ENCODE assay signal across 10 mouse cellular contexts in genomic region chr8:94733821-94734465, GRCm38 (mm10). TPM values are rescaled to one million over a fixed set of nuclear protein-coding genes. Genes with fewer than 3 reads are reported as not detected.
DNase-seq lines count a peak whose midpoint lies in the region; ATAC-seq lines count a peak whose summit lies in the region.
"Had no signal": no experiment of that assay in that cellular context is flagged by ENCODE, and none has a peak within 500 bp of the region (broad histone marks: within the 10 kb centered on the region; RNA-seq: fewer than 3 reads in every experiment).

No protein-coding gene starts in this region.

- peak overlapping the region; percentile 97 for H3K27ac ChIP-seq in liver, embryonic 13.5 days
- H3K27ac ChIP-seq: hindbrain, embryonic 10.5 days had no signal

- H3K4me1 ChIP-seq in liver, embryonic 13.5 days (replicated peaks) = peaks cover 78% of the 10 kb centered on the region
- H3K4me1 ChIP-seq: hindbrain, embryonic 10.5 days had no signal

- H3K27me3 ChIP-seq in liver, embryonic 13.5 days = no peaks in the 10 kb centered on the region

- H3K36me3 ChIP-seq in liver, embryonic 13.5 days = no peaks in the 10 kb centered on the region
- H3K36me3 ChIP-seq: hindbrain, embryonic 10.5 days had no signal

- ATAC-seq in liver, embryonic 13.5 days (ENCODE audit: low read depth) = peak; percentile 97

- DNase-seq in layer of hippocampus, adult 9-11 months = peak; percentile 16
- no peak for DNase-seq in layer of hippocampus, adult 11-12 months (ENCODE audit: low spot score)
- peak; percentile 23 for DNase-seq in brain, adult 2 months (ENCODE audit: low read depth, low spot score)
- peak; percentile 86 for DNase-seq in liver, embryonic 13.5 days
- DNase-seq in spleen, postnatal 14 days (ENCODE audit: low spot score in 2 of 2) = peak; percentile 63 to 75
- no peak for DNase-seq in urinary bladder, adult 2 months (ENCODE audit: low spot score)
- no peak for DNase-seq in layer of hippocampus, postnatal 10 days (ENCODE audit: low spot score in 2 of 2)
- no peak for DNase-seq in gastrocnemius, postnatal 10 days

- peak overlapping the region; percentile 62 for H3K4me2 ChIP-seq in liver, embryonic 13.5 days

- no peaks in the 10 kb centered on the region for H3K9me3 ChIP-seq in liver, embryonic 13.5 days (replicated peaks)
- H3K9me3 ChIP-seq: hindbrain, embryonic 10.5 days had no signal

- peak overlapping the region; percentile 65 for H3K9ac ChIP-seq in liver, embryonic 13.5 days

- WGBS in liver, embryonic 13.5 days (ENCODE audit: insufficient replicate concordance) = 33% methylated on average over 5 of the region's 5 CpGs

- H3K4me3 ChIP-seq in liver, embryonic 13.5 days (replicated peaks) = peak overlapping the region; percentile 25
- H3K4me3 ChIP-seq: hindbrain, embryonic 10.5 days had no signal

RNA-seq across cellular contexts. Expression of gene Ccl22, which starts 11.4 kb away (rescaled TPM):
- 0.24 and 0.27 TPM in 2 replicates for polyA plus RNA-seq in liver, embryonic 13.5 days (2015; fragmentation: Nextera tagmentation; extraction: Ambion mirVana)
- 1.6 and 2.3 TPM in 2 replicates for polyA plus RNA-seq in urinary bladder, adult 2 months (2012; rRNA removed)
- total RNA-seq in layer of hippocampus, postnatal 10 days (2021) = not detected
- total RNA-seq in gastrocnemius, postnatal 10 days (2021) = not detected
- total RNA-seq: layer of hippocampus, postnatal 25 days had no signal
- polyA plus RNA-seq: hindbrain, embryonic 10.5 days had no signal

RNA-seq across cellular contexts. Expression of gene Pllp, which starts 37.9 kb away (rescaled TPM):
- polyA plus RNA-seq in liver, embryonic 13.5 days (2015; fragmentation: Nextera tagmentation; extraction: Ambion mirVana) = 0.81 and 1.3 TPM in 2 replicates
- 82.4 and 99.3 TPM in 2 replicates for polyA plus RNA-seq in urinary bladder, adult 2 months (2012; rRNA removed)
- total RNA-seq in layer of hippocampus, postnatal 10 days (2021) = 10 to 100 TPM; 26.9 to 27.6 TPM
- total RNA-seq in gastrocnemius, postnatal 10 days (2021) = 10 to 100 TPM in 1 of 2 experiments, 1 to 10 TPM in 1; 7.1 to 11.7 TPM

RNA-seq across cellular contexts. Expression of gene Cx3cl1, which starts 37.9 kb away (rescaled TPM):
- polyA plus RNA-seq in liver, embryonic 13.5 days (2015; fragmentation: Nextera tagmentation; extraction: Ambion mirVana) = 0.39 and 0.40 TPM in 2 replicates
- 20.6 and 27.3 TPM in 2 replicates for polyA plus RNA-seq in urinary bladder, adult 2 months (2012; rRNA removed)
- 100 to 1,000 TPM; 348 to 361 TPM for total RNA-seq in layer of hippocampus, postnatal 10 days (2021)
- 1 to 10 TPM; 1.2 to 2.4 TPM for total RNA-seq in gastrocnemius, postnatal 10 days (2021)

Comparison
In these comparisons a context has a peak if more than half of its experiments do, and no peak if none do; other contexts are left out.
1. DNase-seq: peak in layer of hippocampus, adult 9-11 months (single experiment), brain, adult 2 months (single experiment), liver, embryonic 13.5 days (single experiment) and spleen, postnatal 14 days (2 of 2); none in layer of hippocampus, adult 11-12 months (single experiment), urinary bladder, adult 2 months (single experiment), layer of hippocampus, postnatal 10 days (0 of 2) and gastrocnemius, postnatal 10 days (single experiment).
2. RNA of gene Cx3cl1, which starts 37.9 kb away (total RNA-seq): 348 to 361 TPM in layer of hippocampus, postnatal 10 days; 1.2 to 2.4 TPM in gastrocnemius, postnatal 10 days; every median in the first group is over 100 times any median in the second.